Mouse (Mus musculus) lung, postnatal 14 days (tissue): ENCODE measurements around the gene Zbtb5.
"Not testable (repeated sequence)": the region's sequence is repeated elsewhere in the genome, so short reads cannot be mapped to it uniquely, and the experiment has no call there.

Source experiments
- DNase-seq: peaks from one replicate; pipeline ENCODE4 v3.0.0; 2021

Zbtb5 gene

DNA sequence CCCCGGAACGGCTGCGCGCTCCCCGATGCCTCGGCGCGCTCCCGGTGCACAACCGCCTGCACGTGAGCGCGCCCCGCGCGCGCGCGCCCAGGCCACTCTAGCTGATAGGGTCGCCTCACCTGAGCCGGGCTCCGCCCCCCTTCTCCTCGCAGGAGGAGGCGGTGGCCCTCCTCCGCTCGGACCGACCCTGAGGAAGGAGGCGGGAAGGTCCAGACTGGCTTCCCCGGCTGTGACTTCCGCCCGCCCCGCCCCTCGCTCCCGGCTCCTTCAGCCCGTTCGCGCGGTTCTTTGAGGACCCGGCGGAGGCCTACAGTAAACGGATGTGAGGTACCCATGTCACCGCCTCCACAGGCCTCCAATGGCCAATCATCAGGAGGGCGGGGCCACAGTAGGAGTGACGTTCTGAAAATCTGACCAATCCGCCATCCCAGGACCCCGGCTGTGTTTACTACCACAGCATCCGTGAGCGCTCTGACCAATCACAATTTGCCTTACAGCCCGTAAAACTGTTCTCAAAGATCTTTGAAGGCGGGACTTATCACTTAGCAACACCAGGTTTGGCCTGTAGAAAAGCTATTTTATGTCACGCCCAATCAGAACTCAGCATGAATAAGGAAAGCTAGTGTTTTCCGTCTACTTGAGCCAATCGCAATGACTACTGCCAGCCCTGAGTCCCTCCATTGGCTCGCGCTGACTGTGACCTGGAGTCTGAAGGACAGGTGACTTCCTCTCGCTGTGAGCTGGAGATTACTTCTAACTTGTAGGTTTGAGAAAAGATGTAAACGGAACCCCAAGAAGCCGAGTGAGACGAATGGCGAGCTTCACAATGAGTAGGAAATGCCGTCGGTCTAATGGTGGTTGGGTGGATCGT lies at the start of gene Zbtb5:
Gene Zbtb5, minus strand, starts transcription at position 308 of the 871 bp plus-strand sequence.
- peak; percentile 98 for DNase-seq

DNA sequence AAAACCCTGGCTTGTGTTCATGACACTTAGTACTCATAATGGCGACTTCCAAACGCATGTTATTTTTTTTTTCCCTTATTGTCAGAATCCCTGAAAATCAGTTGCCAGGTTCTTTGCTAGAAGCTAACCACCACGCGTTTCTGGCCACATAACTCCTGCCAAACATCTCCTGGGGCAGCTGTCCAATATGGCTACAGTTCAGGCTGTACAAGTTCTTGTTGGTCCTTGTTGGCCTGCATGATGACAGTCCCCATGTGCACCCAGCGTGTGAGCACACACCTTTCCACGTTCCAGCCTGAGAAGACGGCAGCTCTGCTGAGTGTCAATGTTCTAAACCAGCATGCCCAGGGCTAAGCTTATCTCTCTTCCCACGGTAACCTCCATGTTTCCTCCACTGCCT lies 43.2 kb upstream of the Zbtb5 start:
- no peak for DNase-seq

GRCm38 (mm10) chr4:45054862-45055261 lies 42.6 kb upstream of the Zbtb5 start:
- no peak for DNase-seq

DNA sequence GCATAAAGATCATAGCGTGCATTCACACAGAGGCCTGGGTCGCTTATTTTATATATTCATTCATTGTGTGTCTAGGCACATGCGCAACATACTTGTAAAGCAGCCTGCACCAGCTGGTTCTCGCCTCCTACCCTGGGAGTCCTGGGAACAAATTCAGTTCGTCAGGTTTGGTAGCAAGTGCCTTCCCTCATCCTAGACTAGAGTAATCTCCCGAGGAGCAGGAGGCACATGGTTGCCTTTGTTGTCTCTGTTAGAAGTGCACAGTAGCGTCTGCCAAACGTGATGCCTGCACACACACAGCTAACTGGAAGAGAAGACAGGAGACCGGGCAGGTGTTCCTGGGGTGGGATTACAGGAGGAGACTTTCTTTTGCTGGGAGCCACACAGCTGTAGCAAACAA lies 35.7 kb upstream of the Zbtb5 start:
- DNase-seq = no peak

GRCm38 (mm10) chr4:45047286-45047887 lies 35.2 kb upstream of the Zbtb5 start:
- DNase-seq = no peak

GRCm38 (mm10) chr4:45046679-45047078 lies 34.5 kb upstream of the Zbtb5 start:
- no peak for DNase-seq

DNA sequence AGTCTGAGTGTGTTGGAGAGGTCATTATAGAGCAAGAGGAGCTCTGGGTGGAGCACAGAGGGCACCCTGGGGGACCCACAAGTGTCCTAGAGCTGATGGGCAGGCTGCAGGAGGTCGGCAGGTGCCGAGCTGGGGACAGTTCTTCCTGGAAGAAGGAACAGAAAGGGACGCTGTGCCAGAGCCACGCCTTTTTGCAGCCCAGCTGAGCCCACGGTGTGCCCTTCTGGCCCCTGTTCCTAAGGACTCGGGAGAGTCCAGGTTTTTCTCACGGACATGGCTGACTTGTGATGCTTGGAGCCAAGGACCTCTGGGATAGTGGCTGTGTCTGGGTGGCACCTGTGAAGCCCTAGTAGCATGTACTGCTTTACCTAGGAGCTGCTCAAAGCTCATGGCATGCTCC lies 28.6 kb upstream of the Zbtb5 start:
- no peak for DNase-seq

- DNase-seq = not testable (repeated sequence)
These were observed 27.3 kb upstream of the Zbtb5 start for GRCm38 (mm10) chr4:45039546-45039945.

DNA sequence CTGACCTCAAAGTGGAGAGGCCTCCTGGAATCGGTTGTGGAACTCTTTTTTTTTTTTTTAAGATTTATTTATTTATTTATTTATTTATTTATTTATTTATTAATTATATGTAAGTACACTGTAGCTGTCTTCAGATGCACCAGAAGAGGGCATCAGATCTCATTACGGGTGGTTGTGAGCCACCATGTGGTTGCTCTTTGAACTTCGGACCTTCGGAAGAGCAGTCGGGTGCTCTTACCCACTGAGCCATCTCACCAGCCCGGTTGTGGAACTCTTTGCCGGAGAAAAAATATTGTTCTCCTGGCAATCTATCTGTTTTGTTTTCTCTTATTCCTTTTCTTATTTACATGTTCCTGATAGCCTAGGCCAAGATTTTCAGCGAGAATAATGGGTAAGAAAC lies 26.7 kb upstream of the Zbtb5 start:
- peak; percentile 7 for DNase-seq

GRCm38 (mm10) chr4:45037455-45038410 lies 25.5 kb upstream of the Zbtb5 start:
- DNase-seq = peak; percentile 24

- no peak for DNase-seq
These were observed 24.4 kb upstream of the Zbtb5 start for GRCm38 (mm10) chr4:45036571-45036970.

DNA sequence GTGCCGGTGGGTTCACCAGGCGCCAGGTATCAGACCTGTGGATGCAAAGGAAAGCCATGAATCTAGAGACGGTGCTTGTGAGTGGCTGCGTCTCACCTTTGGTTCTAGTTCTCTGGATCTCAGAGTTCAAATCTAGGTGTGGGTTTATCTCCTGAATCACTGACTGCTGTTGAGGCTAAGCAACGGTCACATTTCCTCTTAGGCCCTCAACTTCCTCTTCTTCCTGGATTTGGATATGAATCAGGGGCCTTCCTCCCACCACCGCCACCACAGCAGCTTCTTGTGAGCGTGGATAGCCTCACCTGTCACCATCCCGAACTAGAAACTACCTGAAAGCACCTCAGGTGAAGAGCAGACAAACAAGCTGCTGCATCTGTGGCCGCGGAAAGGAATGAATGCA lies 23.8 kb upstream of the Zbtb5 start:
- no peak for DNase-seq

- peak; percentile 44 for DNase-seq
These were observed 22.7 kb upstream of the Zbtb5 start for GRCm38 (mm10) chr4:45034693-45035628.

- DNase-seq = no peak
These were observed 20.4 kb upstream of the Zbtb5 start for GRCm38 (mm10) chr4:45032586-45032985.

DNA sequence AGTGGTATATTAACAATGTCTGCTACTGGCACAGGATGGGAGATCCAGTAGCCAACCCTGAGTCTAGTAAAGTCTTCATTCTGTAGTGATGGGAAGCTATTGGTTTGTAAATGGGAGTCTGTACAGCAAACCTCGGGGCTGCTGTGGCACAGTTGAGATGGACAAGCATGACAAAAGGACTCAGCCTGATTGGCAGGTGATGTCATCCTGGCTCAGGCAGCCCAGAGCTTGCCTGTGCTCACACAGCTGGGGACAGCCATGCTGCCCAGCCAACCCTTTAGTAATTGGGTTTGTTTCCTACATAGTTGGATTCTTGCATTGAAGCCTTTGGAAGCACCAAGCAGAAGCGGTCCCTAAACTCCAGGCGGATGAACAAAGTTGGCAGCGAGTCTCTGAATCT lies 14.2 kb upstream of the Zbtb5 start:
- no peak for DNase-seq

DNA sequence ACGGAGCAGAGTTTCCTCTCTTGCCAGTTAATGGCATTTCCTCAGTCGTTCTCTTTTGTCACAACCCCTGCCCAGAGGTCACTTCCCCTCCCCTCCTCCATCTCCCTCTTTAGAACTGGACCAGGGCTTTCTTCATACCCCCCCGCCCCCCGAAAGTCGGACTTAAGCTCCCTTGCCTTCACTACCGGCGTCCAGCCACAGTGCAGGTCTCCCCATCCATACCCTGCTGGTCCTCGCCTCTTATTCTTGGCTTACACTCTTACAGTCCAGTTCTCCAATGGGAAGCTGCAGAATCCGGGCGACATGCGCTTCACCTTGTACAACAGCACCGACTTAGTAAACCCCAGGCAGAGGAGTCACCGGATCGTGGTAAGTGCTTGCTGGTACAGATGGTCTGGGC lies 6.8 kb upstream of the Zbtb5 start:
- DNase-seq = no peak

GRCm38 (mm10) chr4:45018452-45018980 lies 6.3 kb upstream of the Zbtb5 start, which contains the start of gene Polr1e:
Polr1e (plus strand) TSS chr4:45018583.
- peak; percentile 97 for DNase-seq

- peak; percentile 69 for DNase-seq
These were observed 3.4 kb upstream of the Zbtb5 start for GRCm38 (mm10) chr4:45015615-45016014.

- DNase-seq = no peak
These were observed 1.3 kb upstream of the Zbtb5 start for GRCm38 (mm10) chr4:45013537-45013936.

- no peak for DNase-seq
These were observed 819 bp upstream of the Zbtb5 start for GRCm38 (mm10) chr4:45013031-45013431.

DNA sequence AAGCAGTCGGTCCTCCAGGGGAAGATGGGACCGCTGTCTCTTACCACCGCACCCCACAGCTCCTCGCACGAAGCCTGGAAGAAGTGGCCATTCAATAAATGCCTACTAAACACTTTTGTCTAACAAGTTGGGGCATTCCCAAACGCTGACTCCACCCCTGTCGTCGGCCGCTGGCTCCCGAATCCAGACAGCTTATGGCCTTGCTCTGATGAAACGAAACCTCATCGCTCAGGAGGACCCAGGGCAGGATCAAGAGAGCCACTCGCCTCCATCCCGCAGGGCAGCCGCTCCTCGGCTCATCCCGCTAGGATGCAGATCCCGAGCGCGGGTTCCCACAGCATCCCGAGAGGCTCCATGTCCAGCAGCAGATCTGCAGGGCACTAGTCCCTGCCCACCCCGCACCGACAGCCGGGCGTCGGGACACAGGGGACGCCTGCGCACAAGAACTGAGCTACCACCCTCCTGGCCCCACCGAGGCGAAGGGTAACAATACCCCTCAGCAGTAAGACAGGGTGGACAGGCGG lies 569 bp downstream of the Zbtb5 start:
- DNase-seq = peak; percentile 62
